Mouse (Mus musculus) retina, postnatal 7 days (tissue): ENCODE measurements around the gene Gm14226.
"Not testable (repeated sequence)": the region's sequence is repeated elsewhere in the genome, so short reads cannot be mapped to it uniquely, and the experiment has no call there.

Experiments
- DNase-seq: peaks from one replicate; pipeline ENCODE4 v3.0.0-alpha.2; 2012; ENCODE audit warnings: low read depth, low spot score

The Gm14226 gene

GRCm38 (mm10) chr2:155018251-155018755 is at the start of gene Gm14226:
Gene Gm14226, plus strand, starts transcription at chr2:155018266.
- not testable (repeated sequence) for DNase-seq

GRCm38 (mm10) chr2:154969740-154970397 is 48.2 kb upstream of the Gm14226 start:
- DNase-seq, result not testable (repeated sequence)

- DNase-seq, result no peak
Measured at GRCm38 (mm10) chr2:154971919-154972692, 46.0 kb upstream of the Gm14226 start.

- DNase-seq, result no peak
Measured at GRCm38 (mm10) chr2:154972981-154973380, 45.1 kb upstream of the Gm14226 start.

GRCm38 (mm10) chr2:154986609-154987008 is 31.5 kb upstream of the Gm14226 start:
- DNase-seq, result no peak

- DNase-seq, result no peak
Measured at GRCm38 (mm10) chr2:154991411-154991810, 26.7 kb upstream of the Gm14226 start.

GRCm38 (mm10) chr2:154992083-154992482 is 26.0 kb upstream of the Gm14226 start:
- DNase-seq, result no peak

GRCm38 (mm10) chr2:155005491-155005890 is 12.6 kb upstream of the Gm14226 start:
- no peak for DNase-seq

- DNase-seq, result no peak
Measured at GRCm38 (mm10) chr2:155011086-155011656, 6.9 kb upstream of the Gm14226 start.

- no peak for DNase-seq
Measured at GRCm38 (mm10) chr2:155012991-155013390, 5.1 kb upstream of the Gm14226 start.

GRCm38 (mm10) chr2:155016751-155017150 is 1.3 kb upstream of the Gm14226 start:
- not testable (repeated sequence) for DNase-seq

- DNase-seq, result peak; percentile 53
Measured at GRCm38 (mm10) chr2:155018762-155019641, 936 bp downstream of the Gm14226 start.

GRCm38 (mm10) chr2:155019673-155020072 is 1.6 kb downstream of the Gm14226 start:
- DNase-seq, result peak; percentile 90

GRCm38 (mm10) chr2:155020247-155020826 is 2.3 kb downstream of the Gm14226 start:
- not testable (repeated sequence) for DNase-seq

GRCm38 (mm10) chr2:155030831-155031230 is 12.8 kb downstream of the Gm14226 start:
- no peak for DNase-seq

- no peak for DNase-seq
Measured at GRCm38 (mm10) chr2:155032938-155033710, 15.1 kb downstream of the Gm14226 start.

- no peak for DNase-seq
Measured at GRCm38 (mm10) chr2:155039956-155040355, 21.9 kb downstream of the Gm14226 start.

GRCm38 (mm10) chr2:155044542-155044941 is 26.5 kb downstream of the Gm14226 start:
- no peak for DNase-seq

- DNase-seq, result no peak
Measured at GRCm38 (mm10) chr2:155045075-155045474, 27.0 kb downstream of the Gm14226 start.

- DNase-seq, result no peak
Measured at GRCm38 (mm10) chr2:155046803-155047202, 28.7 kb downstream of the Gm14226 start.
